Comparison of ENCODE assay signal across 28 mouse cellular contexts in genomic region chr2:129694303-129694702, GRCm38 (mm10). TPM values are rescaled to one million over a fixed set of nuclear protein-coding genes. Genes with fewer than 3 reads are reported as not detected.
DNase-seq lines count a peak whose midpoint lies in the region; ATAC-seq lines count a peak whose summit lies in the region.
"Had no signal": no experiment of that assay in that cellular context is flagged by ENCODE, and none has a peak within 500 bp of the region (broad histone marks: within the 10 kb centered on the region; RNA-seq: fewer than 3 reads in every experiment).

No protein-coding gene starts in this region.

- no peak overlapping the region for H3K4me3 ChIP-seq in liver, embryonic 13.5 days (replicated peaks)
- H3K4me3 ChIP-seq: forebrain, embryonic 12.5 days; hindbrain, embryonic 10.5 days; hindbrain, embryonic 15.5 days; limb, embryonic 13.5 days; midbrain, embryonic 10.5 days; midbrain, embryonic 15.5 days; neural tube, embryonic 15.5 days had no signal

- H3K4me1 ChIP-seq in liver, embryonic 13.5 days (replicated peaks): peaks cover 6% of the 10 kb centered on the region
- H3K4me1 ChIP-seq: hindbrain, embryonic 15.5 days; limb, embryonic 13.5 days had no signal

- 3% methylated on average over 6 of the region's 6 CpGs for WGBS in liver, embryonic 13.5 days (ENCODE audit: insufficient replicate concordance)

- no peak overlapping the region for H3K27ac ChIP-seq in liver, embryonic 13.5 days
- H3K27ac ChIP-seq: forebrain, embryonic 12.5 days; hindbrain, embryonic 10.5 days; hindbrain, embryonic 15.5 days; limb, embryonic 13.5 days; macrophage; midbrain, embryonic 10.5 days; midbrain, embryonic 15.5 days; neural tube, embryonic 15.5 days had no signal

- H3K9ac ChIP-seq in liver, embryonic 13.5 days: no peak overlapping the region
- H3K9ac ChIP-seq: forebrain, embryonic 12.5 days; hindbrain, embryonic 15.5 days; limb, embryonic 13.5 days; midbrain, embryonic 15.5 days; neural tube, embryonic 15.5 days had no signal

- peaks cover 42% of the 10 kb centered on the region for H3K27me3 ChIP-seq in liver, embryonic 13.5 days
- H3K27me3 ChIP-seq: hindbrain, embryonic 15.5 days; midbrain, embryonic 15.5 days had no signal

- H3K9me3 ChIP-seq in liver, embryonic 13.5 days (replicated peaks): no peaks in the 10 kb centered on the region
- H3K9me3 ChIP-seq: forebrain, embryonic 12.5 days; hindbrain, embryonic 10.5 days; hindbrain, embryonic 15.5 days; limb, embryonic 13.5 days; midbrain, embryonic 10.5 days; midbrain, embryonic 15.5 days; neural tube, embryonic 15.5 days had no signal

- ATAC-seq in liver, embryonic 13.5 days (ENCODE audit: low read depth): peak; percentile 74
- peak; percentile 74 for ATAC-seq in megakaryocyte progenitor cell, adult 5-6 weeks (replicated peaks; ENCODE audit: poor library complexity)
- ATAC-seq: inflammation-experienced regulatory T-cells, adult 6 months; midbrain, embryonic 15.5 days had no signal

- H3K4me2 ChIP-seq in liver, embryonic 13.5 days: no peak overlapping the region
- H3K4me2 ChIP-seq: forebrain, embryonic 12.5 days; hindbrain, embryonic 15.5 days; limb, embryonic 13.5 days; midbrain, embryonic 15.5 days; neural tube, embryonic 15.5 days had no signal

- H3K36me3 ChIP-seq in liver, embryonic 13.5 days: no peaks in the 10 kb centered on the region
- H3K36me3 ChIP-seq: forebrain, embryonic 12.5 days; hindbrain, embryonic 10.5 days; hindbrain, embryonic 15.5 days; limb, embryonic 13.5 days; midbrain, embryonic 10.5 days; midbrain, embryonic 15.5 days; neural tube, embryonic 15.5 days had no signal

- peak; percentile 83 for DNase-seq in 416B (ENCODE audit: low read depth)
- peak; percentile 5 for DNase-seq in R1 (ENCODE audit: low read depth, low spot score)
- DNase-seq in liver, embryonic 13.5 days: no peak
- DNase-seq in cerebellum, adult 18-20 months: no peak
- DNase-seq in testis, postnatal 14 days (ENCODE audit: low spot score): no peak
- DNase-seq in left cerebral cortex, postnatal 14 days (ENCODE audit: low spot score in 2 of 2): no peak
- DNase-seq: adrenal gland, adult 8-10 months; cerebellum, adult 11 months; cerebellum, postnatal 10 days; gastrocnemius, postnatal 14 days; heart, postnatal 14 days; kidney, adult 11 months; kidney, postnatal 14 days; lung, adult 2 months; lung, postnatal 10 days; spleen, adult 18-20 months had no signal

- intact Hi-C loops in left cerebral cortex, postnatal 14 days (cut with DNase I): no loop called here

RNA-seq across cellular contexts. Expression of gene Pdyn, which starts 5.3 kb away (rescaled TPM):
- not detected in 2 replicates for polyA plus RNA-seq in liver, embryonic 13.5 days (2015; fragmentation: Nextera tagmentation; extraction: Ambion mirVana)
- not detected in 2 replicates for total RNA-seq in megakaryocyte progenitor cell, adult 5-6 weeks (2015)
- not detected in 2 replicates for total RNA-seq in megakaryocyte progenitor cell, adult 5-6 weeks (2017)
- total RNA-seq in left cerebral cortex, postnatal 14 days (2021): 10 to 100 TPM; 27.2 to 30.6 TPM
- total RNA-seq: gastrocnemius, postnatal 14 days; granulocyte monocyte progenitor cell, adult 5-6 weeks; heart, postnatal 14 days had no signal
- polyA plus RNA-seq: inflammation-experienced regulatory T-cells, adult 6 months; lung, adult 2 months; macrophage; urinary bladder, adult 2 months had no signal

Comparison
In these comparisons a context has a peak if more than half of its experiments do, and no peak if none do; other contexts are left out.
1. DNase-seq: peak in 416B (single experiment) and R1 (single experiment); none in liver, embryonic 13.5 days (single experiment), cerebellum, adult 18-20 months (0 of 2), testis, postnatal 14 days (single experiment) and left cerebral cortex, postnatal 14 days (0 of 2).
2. RNA of gene Pdyn, which starts 5.3 kb away (total RNA-seq): 27.2 to 30.6 TPM in left cerebral cortex, postnatal 14 days; not detected in megakaryocyte progenitor cell, adult 5-6 weeks; every median in the first group is over 10 times any median in the second.